Mouse (Mus musculus): ENCODE data around the gene Crot.

- no peak for TF ChIP-seq CTCF (IDR thresholded peaks at IDR 0.05; ENCODE audit: low read depth)
- no peak for TF ChIP-seq EP300 (IDR thresholded peaks at IDR 0.05; ENCODE audit: low read depth)
Measured at GRCm38 (mm10) chr5:9039978-9040377, 42.9 kb upstream of the Crot start.
